ENCODE assay signal across 23 mouse cellular contexts in genomic region chr6:3861046-3861445, GRCm38 (mm10).
DNase-seq lines count a peak whose midpoint lies in the region; ATAC-seq and TF ChIP-seq lines count a peak whose summit lies in the region.
"Had no signal": no experiment of that assay in that cellular context is flagged by ENCODE, and none has a peak within 500 bp of the region (broad histone marks: within the 10 kb centered on the region; RNA-seq: fewer than 3 reads in every experiment).

No protein-coding gene starts in this region.

- H3K9me3 ChIP-seq in hindbrain, embryonic 16.5 days (ENCODE audit: control insufficient read depth, low read length) = no peaks in the 10 kb centered on the region
- H3K9me3 ChIP-seq in hindbrain, embryonic 14.5 days (ENCODE audit: control insufficient read depth, low read length) = no peaks in the 10 kb centered on the region
- no peaks in the 10 kb centered on the region for H3K9me3 ChIP-seq in forebrain, postnatal 0 days (ENCODE audit: low read length)
- H3K9me3 ChIP-seq: embryonic facial prominence, embryonic 10.5 days; heart, embryonic 15.5 days; lung, embryonic 15.5 days; midbrain, embryonic 10.5 days; neural tube, embryonic 12.5 days had no signal

- H3K36me3 ChIP-seq in hindbrain, embryonic 16.5 days (ENCODE audit: control insufficient read depth, insufficient read depth, low read length) = no peaks in the 10 kb centered on the region
- no peaks in the 10 kb centered on the region for H3K36me3 ChIP-seq in hindbrain, embryonic 14.5 days (replicated peaks; ENCODE audit: control insufficient read depth, insufficient read depth)
- H3K36me3 ChIP-seq in forebrain, postnatal 0 days (ENCODE audit: insufficient read depth) = no peaks in the 10 kb centered on the region
- H3K36me3 ChIP-seq: embryonic facial prominence, embryonic 10.5 days; heart, embryonic 15.5 days; lung, embryonic 15.5 days; midbrain, embryonic 10.5 days; neural tube, embryonic 12.5 days had no signal

- H3K4me3 ChIP-seq in hindbrain, embryonic 16.5 days (ENCODE audit: low read length) = no peak overlapping the region
- no peak overlapping the region for H3K4me3 ChIP-seq in hindbrain, embryonic 14.5 days (replicated peaks; ENCODE audit: low read length)
- H3K4me3 ChIP-seq in forebrain, postnatal 0 days (ENCODE audit: low read depth, low read length) = no peak overlapping the region
- H3K4me3 ChIP-seq: embryonic facial prominence, embryonic 10.5 days; heart, adult 2 months; heart, embryonic 15.5 days; lung, embryonic 15.5 days; midbrain, embryonic 10.5 days; neural tube, embryonic 12.5 days had no signal

- no peaks in the 10 kb centered on the region for H3K27me3 ChIP-seq in hindbrain, embryonic 16.5 days (replicated peaks; ENCODE audit: control insufficient read depth, insufficient read depth, low read length)
- H3K27me3 ChIP-seq in hindbrain, embryonic 14.5 days (ENCODE audit: control insufficient read depth, insufficient read depth, low read length) = no peaks in the 10 kb centered on the region
- H3K27me3 ChIP-seq in forebrain, postnatal 0 days (ENCODE audit: insufficient read depth, low read length) = no peaks in the 10 kb centered on the region
- H3K27me3 ChIP-seq: CH12.LX; heart, embryonic 15.5 days; lung, embryonic 15.5 days; neural tube, embryonic 12.5 days had no signal

- H3K27ac ChIP-seq in hindbrain, embryonic 16.5 days (ENCODE audit: low read depth, low read length) = no peak overlapping the region
- H3K27ac ChIP-seq in hindbrain, embryonic 14.5 days = no peak overlapping the region
- H3K27ac ChIP-seq in forebrain, postnatal 0 days (ENCODE audit: low read depth, low read length) = no peak overlapping the region
- H3K27ac ChIP-seq: embryonic facial prominence, embryonic 10.5 days; heart, adult 2 months; heart, embryonic 15.5 days; liver, embryonic 14.5 days; lung, embryonic 15.5 days; macrophage; midbrain, embryonic 10.5 days; neural tube, embryonic 12.5 days had no signal

- H3K9ac ChIP-seq in hindbrain, embryonic 16.5 days (ENCODE audit: low read depth, low read length) = no peak overlapping the region
- H3K9ac ChIP-seq in hindbrain, embryonic 14.5 days = no peak overlapping the region
- no peak overlapping the region for H3K9ac ChIP-seq in forebrain, postnatal 0 days
- H3K9ac ChIP-seq: heart, embryonic 15.5 days; liver, embryonic 14.5 days; lung, embryonic 15.5 days; neural tube, embryonic 12.5 days had no signal

- WGBS in hindbrain, embryonic 16.5 days = 71% methylated on average over 5 of the region's 5 CpGs
- WGBS in hindbrain, embryonic 14.5 days = 75% methylated on average over 5 of the region's 5 CpGs
- 54% methylated on average over 5 of the region's 5 CpGs for WGBS in forebrain, postnatal 0 days

- 0 out of 2 replicates have a peak, but pooled peaks have one; percentile 60 for ATAC-seq in hindbrain, embryonic 16.5 days
- ATAC-seq in hindbrain, embryonic 14.5 days (ENCODE audit: low FRiP score) = no peak
- peak; percentile 96 for ATAC-seq in forebrain, postnatal 0 days
- no peak for ATAC-seq in inflammation-experienced regulatory T-cells, adult 6 months

- H3K4me1 ChIP-seq in hindbrain, embryonic 16.5 days (ENCODE audit: control insufficient read depth, insufficient read depth, low read depth, low read length) = no peaks in the 10 kb centered on the region
- no peaks in the 10 kb centered on the region for H3K4me1 ChIP-seq in hindbrain, embryonic 14.5 days (replicated peaks; ENCODE audit: control insufficient read depth, insufficient read depth, low read length)
- H3K4me1 ChIP-seq in forebrain, postnatal 0 days (ENCODE audit: insufficient read depth) = no peaks in the 10 kb centered on the region
- H3K4me1 ChIP-seq: embryonic facial prominence, embryonic 10.5 days; heart, embryonic 15.5 days; lung, embryonic 15.5 days; midbrain, embryonic 10.5 days; neural tube, embryonic 12.5 days had no signal

- no peak for TF ChIP-seq CTCF in forebrain, postnatal 0 days (IDR thresholded peaks at IDR 0.05; ENCODE audit: low read depth)

- no peak for DNase-seq in hindbrain, embryonic 14.5 days (ENCODE audit: low spot score)
- peak; percentile 60 for DNase-seq in brain, adult 2 months (ENCODE audit: low read depth, low spot score)
- peak; percentile 63 for DNase-seq in forebrain, postnatal 0 days
- peak; percentile 4 to 14 for DNase-seq in layer of hippocampus, postnatal 10 days (ENCODE audit: low spot score in 2 of 2)
- DNase-seq in frontal cortex, postnatal 14 days (ENCODE audit: low spot score in 2 of 2) = no peak
- DNase-seq: adrenal gland, postnatal 25 days; cerebellum, adult 2 months; gastrocnemius, postnatal 14 days; heart, adult 2 months; heart, postnatal 4 days; kidney, adult 9 months; kidney, postnatal 36 days; thymus, postnatal 36 days had no signal

- no peak overlapping the region for H3K4me2 ChIP-seq in hindbrain, embryonic 16.5 days (ENCODE audit: low read length)
- H3K4me2 ChIP-seq in hindbrain, embryonic 14.5 days (replicated peaks) = no peak overlapping the region
- no peak overlapping the region for H3K4me2 ChIP-seq in forebrain, postnatal 0 days (ENCODE audit: low read depth)
- H3K4me2 ChIP-seq: heart, embryonic 15.5 days; lung, embryonic 15.5 days; neural tube, embryonic 12.5 days had no signal

Comparison
In these comparisons a context has a peak if more than half of its experiments do, and no peak if none do; other contexts are left out.
1. ATAC-seq: peak in hindbrain, embryonic 16.5 days (single experiment) and forebrain, postnatal 0 days (single experiment); none in hindbrain, embryonic 14.5 days (single experiment) and inflammation-experienced regulatory T-cells, adult 6 months (single experiment).
2. DNase-seq: peak in brain, adult 2 months (single experiment), forebrain, postnatal 0 days (single experiment) and layer of hippocampus, postnatal 10 days (2 of 2); none in hindbrain, embryonic 14.5 days (single experiment) and frontal cortex, postnatal 14 days (0 of 2).